Mouse (Mus musculus) neutrophil, adult 5-6 weeks (primary cell): ENCODE results near the gene Clpx. TPM values are rescaled to one million over a fixed set of nuclear protein-coding genes. Genes with fewer than 3 reads are reported as not detected.
"Not testable (repeated sequence)": the region's sequence is repeated elsewhere in the genome, so short reads cannot be mapped to it uniquely, and the experiment has no call there.

Experiments
- ATAC-seq: fragments of 151-379, 151-347 bp; 2 replicates; pipeline ENCODE4 v1.8.0; 2017; ENCODE audit warnings: mild to moderate bottlenecking, moderate TSS enrichment; ENCODE audit not compliant: insufficient number of reproducible peaks, poor library complexity, low FRiP score, severe bottlenecking; ENCODE audit errors: extremely low read depth
- total RNA-seq: library from RNA; stranded (forward); fragments of 200-1000 nt; gene quantifications from 2 replicates; pipeline ENCODE4 v1.2.3, GENCODE M21; 2017

Gene Clpx
- total RNA-seq, 1 experiment from 2014 or later: 42.4 TPM

DNA sequence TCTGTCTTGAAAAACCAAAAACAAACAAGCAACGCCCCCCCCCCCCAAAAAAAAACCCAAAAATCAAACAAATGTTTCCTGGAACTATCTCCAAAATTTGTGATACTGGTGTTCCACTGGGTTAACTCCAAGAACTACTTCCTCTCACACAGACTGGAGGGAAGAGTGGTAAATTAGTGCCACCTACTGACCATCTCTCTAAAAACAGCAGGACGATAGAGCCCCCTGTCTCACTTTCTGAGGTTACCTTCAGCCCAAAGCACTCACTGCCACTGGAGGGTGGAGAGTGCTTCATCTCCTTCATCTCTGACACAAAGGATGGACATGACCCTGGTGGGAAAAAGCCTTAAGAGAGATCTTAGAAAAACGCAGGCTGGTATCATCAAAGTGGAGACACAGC is 10.8 kb upstream of the Clpx start:
- ATAC-seq: no peak

DNA sequence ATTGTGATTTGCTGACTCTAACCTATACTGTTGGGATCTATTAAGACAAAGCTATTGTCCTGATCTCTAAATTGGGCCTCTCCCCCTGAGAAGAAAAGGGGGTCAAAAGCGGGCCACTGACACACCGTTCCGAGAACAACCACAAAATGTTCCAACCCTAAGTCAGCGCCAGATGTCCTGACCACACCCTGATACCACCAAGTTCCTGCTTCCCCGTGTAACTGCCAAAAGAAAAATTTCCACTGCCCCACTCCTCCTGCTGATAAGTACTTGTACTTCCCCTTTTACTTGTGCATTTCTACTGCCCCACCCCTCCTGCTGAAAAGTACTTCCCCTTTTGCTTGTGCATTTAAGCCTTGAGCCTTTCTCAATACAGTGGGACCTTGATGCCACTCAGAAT is 5.8 kb upstream of the Clpx start:
- not testable (repeated sequence) for ATAC-seq

DNA sequence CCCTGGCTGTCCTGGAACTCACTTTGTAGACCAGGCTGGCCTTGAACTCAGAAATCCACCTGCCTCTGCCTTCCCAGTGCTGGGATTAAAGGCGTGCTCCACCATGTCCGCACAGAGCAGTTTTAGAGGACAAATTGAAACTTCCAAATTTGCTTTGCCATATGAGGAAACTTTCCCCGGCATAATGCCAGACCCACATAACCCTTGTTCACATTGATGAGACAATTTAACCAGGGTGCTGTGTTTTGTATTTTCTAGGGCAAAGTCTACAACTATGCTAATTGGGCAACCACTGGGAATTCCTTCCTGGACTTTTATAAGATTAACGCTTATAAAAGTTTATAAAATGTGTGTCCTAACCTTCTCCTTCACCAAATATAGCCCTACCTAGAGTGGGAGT is 4.1 kb upstream of the Clpx start:
- no peak for ATAC-seq

DNA sequence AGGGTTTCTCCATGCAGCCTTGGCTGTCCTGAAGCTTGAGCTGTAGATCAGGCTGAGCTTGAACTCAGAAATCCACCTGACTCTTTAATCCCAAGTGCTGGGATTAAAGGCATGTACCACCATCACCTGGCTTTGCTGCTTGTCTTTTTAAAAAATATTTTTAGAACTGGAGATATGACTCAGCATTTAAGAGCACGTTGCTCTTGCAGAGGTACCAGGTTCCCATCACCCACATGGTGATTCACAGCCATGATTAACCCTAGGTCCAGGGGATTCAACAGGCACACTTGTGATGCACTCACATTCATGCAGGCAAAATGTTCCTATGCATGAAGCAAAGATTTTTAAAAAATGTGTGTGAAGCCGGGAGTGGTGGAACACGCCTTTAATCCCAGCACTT is 1.6 kb upstream of the Clpx start:
- ATAC-seq: no peak

DNA sequence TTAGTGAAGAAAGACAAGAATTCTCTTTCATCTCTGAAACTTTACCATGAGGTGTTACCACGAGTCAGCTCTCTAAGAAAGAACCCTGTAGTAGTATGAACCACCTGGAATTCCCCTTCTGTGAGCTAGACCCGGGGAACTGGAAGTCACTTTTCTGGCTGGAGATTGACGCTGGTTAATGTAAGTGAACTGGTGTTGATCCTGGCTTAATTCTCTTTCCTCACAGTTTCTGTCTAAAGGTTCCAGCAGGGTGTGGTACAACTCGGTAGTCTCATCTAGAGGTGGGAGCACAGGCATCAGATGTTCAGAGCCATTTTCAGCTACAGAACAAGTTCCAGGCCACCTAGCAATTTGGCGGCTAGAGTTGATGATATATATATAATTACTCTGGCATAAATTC is 941 bp upstream of the Clpx start:
- ATAC-seq: no peak

DNA sequence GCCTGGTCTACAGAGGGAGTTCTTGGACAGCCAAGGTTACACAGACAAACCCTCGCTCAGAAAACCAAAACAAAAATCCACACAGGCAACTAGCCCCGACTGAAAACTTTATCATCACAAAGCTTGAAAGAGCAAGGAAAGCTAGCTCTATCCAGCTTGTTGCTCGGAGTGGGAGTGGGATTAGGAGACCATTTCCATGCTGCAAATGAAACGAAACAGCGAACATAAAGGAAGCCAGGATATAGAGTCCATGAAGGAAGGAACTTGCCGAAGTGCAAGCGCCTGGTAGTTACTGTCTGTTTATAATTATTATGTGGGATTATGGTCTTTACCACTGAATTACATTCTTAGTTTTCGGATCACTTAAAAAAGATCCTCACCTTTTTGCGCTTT is 484 bp upstream of the Clpx start:
- no peak for ATAC-seq

DNA sequence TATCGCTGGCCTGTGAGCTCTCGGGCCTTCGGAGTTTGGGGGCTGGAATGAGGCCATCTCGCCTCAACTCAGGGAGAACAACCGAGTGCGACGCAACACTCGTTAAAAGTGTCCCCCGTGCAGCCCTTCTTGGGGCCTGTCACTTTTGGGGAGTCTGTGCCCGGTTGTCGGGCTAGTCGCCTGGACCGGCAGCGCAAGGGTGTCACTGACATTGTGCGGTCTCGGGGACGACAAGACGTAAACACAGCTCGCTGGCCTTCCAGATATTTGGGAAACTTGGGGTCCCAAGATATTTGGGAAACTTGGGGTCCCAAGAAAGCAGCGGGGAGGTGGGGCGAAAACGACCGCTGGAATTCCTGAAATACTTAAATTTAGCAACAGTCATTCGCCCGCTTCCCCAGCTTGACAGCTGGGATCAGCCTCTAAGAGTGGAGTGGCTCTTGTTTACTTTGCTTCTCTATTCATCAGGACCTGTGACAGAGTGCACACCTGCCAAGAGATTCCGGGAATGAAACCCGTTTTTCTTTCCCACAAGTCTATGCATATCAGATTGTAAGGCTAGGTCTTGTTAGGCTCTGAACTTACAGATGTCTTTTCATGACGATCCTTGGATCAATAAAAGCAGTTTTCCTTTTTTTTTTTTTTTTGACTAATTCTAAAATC is 787 bp downstream of the Clpx start:
- no peak for ATAC-seq

DNA sequence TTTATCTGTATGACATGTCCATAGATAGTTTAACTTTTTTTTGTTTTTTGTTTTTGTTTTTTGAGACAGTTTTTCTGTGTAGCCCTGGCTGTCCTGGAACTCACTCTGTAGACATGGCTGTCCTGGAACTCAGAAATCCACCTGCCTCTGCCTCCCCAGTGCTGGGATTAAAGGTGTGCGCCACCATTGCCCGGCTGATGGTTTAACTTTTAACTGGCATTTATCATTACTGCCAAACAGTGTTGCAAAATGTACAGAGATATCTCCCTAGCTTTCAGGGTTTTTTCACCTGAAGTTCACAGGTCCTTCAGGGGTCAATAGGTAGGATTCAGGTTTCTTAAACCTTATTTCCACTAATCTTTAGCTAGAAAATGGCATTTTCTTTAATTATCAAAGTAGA is 3.0 kb downstream of the Clpx start:
- no peak for ATAC-seq

DNA sequence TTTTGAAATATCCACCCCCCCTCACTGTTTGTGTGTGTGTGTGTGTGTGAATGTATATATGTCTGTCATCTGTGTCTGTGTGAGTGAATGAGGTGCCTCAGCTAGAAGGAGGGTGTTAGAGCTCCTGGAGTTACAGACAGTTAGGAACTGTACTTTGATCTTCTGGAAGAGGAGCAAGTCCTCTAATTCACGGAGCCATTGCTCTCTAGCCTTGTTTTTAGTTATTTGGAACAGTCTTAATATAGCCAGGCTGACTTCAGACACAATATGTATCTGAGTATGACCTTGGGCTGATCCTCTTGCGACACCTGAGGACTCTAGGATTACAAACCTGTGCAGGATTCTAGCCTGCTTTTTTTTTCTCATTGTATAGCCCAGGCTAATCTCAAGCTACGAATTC is 4.7 kb downstream of the Clpx start:
- ATAC-seq: no peak

DNA sequence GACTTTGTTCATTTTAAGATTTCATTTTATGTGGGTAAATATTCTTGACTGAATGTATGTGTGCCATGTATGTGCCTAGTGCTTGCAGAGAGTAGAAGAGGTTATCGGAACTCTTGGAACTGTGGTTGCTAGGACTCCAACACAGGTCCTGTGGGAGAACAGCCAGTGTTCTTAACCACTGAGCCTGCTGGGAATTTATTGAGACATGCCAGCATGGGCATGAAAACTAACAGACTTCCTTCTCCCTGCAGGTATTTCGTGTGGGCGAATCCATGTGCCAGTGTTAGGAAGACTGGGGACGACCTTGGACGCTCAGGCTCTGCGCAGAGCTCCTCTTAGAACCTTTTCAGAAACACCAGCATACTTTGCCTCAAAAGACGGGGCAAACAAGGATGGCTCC is 5.6 kb downstream of the Clpx start:
- ATAC-seq: no peak

DNA sequence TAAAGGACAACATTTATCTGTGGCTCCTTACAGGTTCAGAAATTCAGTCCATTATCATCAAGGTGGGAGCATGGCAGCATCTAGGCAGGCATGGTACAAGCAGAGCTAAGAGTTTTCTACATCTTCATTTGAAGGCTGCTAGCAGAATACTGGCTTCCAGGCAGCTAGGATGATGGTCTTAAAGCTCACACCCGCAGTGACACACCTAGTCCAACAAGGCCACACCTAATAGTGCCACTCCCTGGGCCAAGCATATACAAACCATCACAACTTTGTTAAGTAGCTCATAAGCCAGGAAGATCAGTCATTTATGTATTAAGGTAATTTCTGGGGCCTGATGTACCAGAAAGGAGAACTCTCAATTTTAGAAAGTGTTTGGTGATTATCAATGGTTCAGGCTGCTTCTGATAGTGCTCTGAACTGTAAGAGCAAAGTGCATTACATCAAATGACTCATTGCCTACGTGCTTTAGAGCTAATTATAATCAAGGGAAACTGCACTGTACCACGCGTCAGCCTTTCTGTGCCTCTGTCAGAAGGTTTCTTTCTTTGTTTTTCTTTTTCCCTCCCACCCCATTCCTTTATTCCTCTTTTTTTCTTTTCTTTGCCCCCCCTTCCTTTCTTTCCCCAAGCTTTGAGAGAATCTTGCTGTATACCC is 8.4 kb downstream of the Clpx start:
- ATAC-seq: no peak

DNA sequence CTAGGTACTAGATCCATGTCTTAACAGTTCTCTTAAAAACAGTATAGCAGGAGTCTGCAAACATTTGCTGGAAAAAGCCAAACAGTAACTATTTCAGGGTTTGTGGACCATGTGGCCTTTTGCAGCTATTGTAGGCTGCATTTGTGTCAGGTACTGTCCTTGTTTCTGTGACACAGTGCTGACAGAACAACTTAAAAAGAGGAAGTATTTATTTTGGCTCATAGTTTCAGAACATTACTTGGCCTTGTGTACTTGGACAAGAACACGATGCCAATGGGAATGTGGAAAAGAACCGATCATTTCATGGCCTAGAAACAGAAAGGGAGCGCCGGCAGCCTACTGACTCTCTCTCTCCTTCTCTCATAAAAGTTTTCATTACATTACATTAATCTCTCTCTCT is 9.5 kb downstream of the Clpx start:
- ATAC-seq: no peak

DNA sequence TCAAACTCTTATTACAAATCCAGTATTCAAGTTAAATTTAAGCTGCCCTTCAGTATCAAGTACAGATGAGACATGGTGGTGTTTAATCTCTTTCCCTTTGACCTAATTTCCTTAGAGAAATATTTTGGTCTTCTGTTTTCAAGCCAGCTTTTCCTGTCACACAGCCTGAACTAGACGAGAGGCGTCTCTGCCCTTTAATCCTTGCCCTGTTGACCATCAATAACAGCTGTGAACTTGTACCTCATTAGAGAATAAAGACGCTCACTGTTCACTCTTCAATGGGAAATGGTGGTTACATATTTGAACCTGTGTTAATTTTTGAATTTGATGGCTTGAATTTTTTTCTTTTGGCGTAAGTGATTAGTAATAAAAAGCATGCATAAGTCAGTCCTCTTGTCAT is 10.2 kb downstream of the Clpx start:
- no peak for ATAC-seq

DNA sequence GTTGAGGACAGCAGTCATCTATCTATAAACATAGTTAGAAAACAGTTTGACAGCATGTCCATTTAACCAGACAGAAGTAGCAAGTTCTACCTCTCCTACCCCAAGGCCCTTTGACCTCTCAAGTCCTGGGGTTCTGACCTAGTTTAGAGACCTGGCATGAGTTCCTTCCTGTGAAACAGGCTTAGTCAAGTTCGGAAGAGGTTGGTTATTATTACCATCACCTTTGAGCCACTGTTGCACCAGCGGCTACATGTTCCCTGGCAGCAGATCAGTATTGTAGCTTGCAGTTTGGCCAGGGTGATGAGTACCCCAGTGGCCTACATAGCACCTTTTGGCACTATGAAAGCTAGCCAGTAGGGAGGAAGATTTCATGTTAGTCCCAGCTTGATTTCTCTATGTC is 12.6 kb downstream of the Clpx start:
- ATAC-seq: no peak

DNA sequence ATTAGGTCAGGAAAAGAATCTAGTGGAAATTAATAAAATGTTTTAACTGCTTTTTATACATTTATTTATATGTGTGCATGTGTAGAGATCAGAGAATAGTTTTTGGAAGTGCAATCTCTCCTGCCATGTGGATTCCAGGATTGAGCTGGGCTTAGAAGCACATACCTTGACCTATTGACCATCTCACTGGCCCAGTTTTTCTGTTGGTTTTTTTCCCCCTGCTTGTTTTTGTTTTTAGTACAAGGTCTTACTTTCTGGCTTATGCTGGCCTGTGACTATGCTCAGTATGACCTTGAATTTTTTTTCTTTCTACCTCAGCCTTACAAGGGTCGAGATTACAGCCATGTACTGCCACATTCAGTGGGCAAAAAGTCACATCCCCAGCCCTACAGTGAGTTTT is 14.0 kb downstream of the Clpx start:
- ATAC-seq: no peak

DNA sequence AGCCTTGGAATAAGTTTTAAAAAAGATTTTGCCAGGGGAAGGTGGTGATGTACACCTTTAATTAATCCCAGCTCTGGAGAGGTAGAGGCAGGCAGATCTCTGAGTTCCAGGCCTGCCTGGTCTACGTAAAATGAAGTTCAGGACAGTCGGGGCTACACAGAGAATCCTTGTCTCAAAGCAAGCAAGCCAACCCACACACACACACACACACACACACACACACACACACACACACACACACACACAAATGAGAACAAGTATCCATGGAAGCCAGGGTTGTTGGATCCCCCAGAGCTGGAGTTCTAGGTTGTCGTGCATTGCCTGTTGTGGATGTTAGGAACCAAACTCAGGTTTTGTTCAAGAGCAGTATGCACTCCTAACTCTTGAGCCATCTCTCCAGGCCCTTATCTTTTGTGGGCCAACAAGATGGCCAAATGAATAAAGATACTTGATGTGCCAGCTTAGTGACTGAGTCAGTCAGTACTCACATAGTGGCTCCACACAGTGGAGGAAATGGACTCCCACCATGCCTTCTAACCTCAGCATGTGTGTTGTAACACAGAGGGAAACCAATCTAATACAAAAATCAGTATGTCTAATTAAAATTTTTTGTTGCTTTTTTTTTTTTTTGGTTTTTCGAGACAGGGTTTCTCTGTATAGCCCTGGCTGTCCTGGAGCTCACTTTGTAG is 18.8 kb downstream of the Clpx start:
- peak; percentile 13; the same call in 1 of the 2 replicates for ATAC-seq

DNA sequence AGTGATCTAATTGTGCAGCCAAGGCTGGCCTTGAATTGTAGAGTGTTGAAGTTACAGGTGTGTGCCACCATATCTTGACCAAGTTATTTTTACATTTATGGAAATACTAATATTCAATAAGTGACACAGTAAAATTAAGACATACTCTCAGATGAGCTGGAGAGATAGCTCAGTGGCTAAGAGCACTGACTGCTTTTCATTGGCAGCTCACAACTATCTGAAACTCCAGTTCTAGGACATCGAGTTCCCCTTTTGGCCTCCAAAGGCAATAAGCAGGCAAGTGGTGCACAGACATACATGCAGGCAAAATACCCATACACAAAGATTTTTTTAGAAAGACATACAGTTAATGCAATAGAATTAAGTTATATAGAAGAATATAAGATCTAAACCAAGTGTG is 19.8 kb downstream of the Clpx start:
- ATAC-seq: no peak

DNA sequence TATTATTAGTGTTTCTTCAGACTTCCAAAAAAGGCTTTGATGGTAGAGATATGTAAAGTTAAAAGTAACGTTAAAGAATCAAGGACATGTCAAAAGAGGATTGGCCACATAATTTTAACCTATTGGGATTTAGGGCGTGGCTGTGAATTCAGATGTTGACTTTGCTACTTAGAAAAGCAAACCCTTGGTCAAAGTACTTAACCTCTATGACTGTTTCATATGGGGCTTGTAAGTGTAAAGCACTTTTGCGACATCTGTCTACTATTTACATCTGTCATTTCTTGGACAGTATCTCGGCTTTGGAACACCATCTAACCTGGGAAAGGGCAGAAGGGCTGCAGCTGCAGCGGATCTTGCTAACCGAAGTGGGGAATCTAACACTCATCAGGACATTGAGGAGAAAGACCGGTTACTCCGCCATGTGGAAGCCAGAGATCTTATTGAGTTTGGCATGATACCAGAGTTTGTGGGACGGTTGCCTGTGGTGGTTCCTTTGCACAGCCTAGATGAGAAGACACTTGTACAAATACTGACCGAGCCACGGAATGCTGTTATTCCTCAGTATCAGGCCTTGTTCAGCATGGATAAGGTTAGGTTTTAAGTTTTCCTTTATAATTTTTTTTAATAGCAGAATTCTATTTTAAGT is 28.3 kb downstream of the Clpx start:
- no peak for ATAC-seq

DNA sequence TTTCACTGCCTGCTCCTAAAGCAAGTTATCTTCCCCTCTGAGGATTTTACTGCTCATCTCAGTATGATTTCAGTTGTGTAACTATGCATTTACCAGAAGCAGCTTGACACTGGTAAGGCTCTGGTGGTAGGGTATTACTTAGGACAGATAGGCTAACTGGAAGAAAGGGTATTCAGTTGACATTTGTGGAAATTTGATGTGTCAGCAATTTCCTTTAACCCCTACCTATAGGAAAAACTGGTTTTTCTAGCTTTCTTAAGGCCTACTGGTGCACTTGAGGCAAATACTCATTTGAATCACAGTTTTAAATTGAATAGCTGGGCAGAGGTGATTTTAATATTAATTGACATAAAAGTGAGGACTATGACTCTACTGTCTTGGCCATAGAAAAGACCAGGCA is 31.9 kb downstream of the Clpx start:
- ATAC-seq: no peak

DNA sequence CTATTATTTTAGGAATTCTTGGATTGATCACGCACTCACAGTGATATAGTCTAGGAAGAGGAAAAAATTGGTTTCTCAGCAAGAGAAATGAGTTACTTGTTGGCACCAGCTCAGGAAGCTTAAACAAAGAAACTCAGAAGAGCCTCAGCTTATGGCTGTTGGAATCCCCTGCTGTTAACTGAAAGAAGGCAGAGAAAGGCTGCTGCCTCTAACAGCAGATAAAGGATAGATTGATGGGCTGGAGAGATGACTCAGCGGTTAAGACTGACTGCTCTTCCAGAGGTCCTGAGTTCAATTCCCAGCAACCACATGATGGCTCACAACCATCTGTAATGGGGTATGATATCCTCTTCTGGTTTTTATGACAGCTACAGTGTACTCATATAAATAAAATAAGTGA is 33.3 kb downstream of the Clpx start:
- no peak for ATAC-seq
